8 mouse cellular contexts compared by ENCODE assay signal in genomic region chr10:92307861-92308260, GRCm38 (mm10).
DNase-seq lines count a peak whose midpoint lies in the region; ATAC-seq lines count a peak whose summit lies in the region.

No protein-coding gene starts in this region.

- no peak for DNase-seq in frontal cortex, postnatal 10 days (ENCODE audit: low spot score in 2 of 2)
- peak; percentile 39 for DNase-seq in left cerebral cortex, adult 11 months (ENCODE audit: low spot score)
- no peak for DNase-seq in left cerebral cortex, postnatal 4 days
- DNase-seq in ES-CJ7 (ENCODE audit: low read depth, low spot score), result peak; percentile 12
- peak; percentile 41 for DNase-seq in forelimb bud, embryonic 11.5 days (ENCODE audit: low read depth, low spot score)
- DNase-seq in urinary bladder, adult 2 months (ENCODE audit: low spot score), result no peak

- ATAC-seq in frontal cortex, adult (ENCODE audit: low TSS enrichment), result 0 out of 2 replicates have a peak, but pooled peaks have one; percentile 59
- no peak for ATAC-seq in erythroid progenitor cell, adult 5-6 weeks (replicated peaks; ENCODE audit: low FRiP score, poor library complexity, severe bottlenecking)

- intact Hi-C loops in left cerebral cortex, postnatal 4 days (cut with DNase I), result loop anchor here (5.0 to 10.0 kb wide), 2 partner anchors 344 to 707 kb away; no protein-coding TSS in a partner anchor

Comparison
In these comparisons a context has a peak if more than half of its experiments do, and no peak if none do; other contexts are left out.
1. DNase-seq: peak in left cerebral cortex, adult 11 months (single experiment), ES-CJ7 (single experiment) and forelimb bud, embryonic 11.5 days (single experiment); none in frontal cortex, postnatal 10 days (0 of 2), left cerebral cortex, postnatal 4 days (single experiment) and urinary bladder, adult 2 months (single experiment).